Mouse (Mus musculus) T-cell, adult 66 days (primary cell): ENCODE results near the gene Naxd. TPM values are rescaled to one million over a fixed set of nuclear protein-coding genes. Genes with fewer than 3 reads are reported as not detected.

Source experiments
- total RNA-seq, 2 experiments: library from RNA; stranded (reverse); gene quantifications; 3 replicates in 1 of 2; 4 replicates in 1 of 2; pipeline ENCODE4 v1.2.4; 2023

Gene Naxd
- total RNA-seq: 10 to 100 TPM; 39.7 to 41.7 TPM

GRCm38 (mm10) chr8:11497017-11497990 is at the start of gene Naxd:
Gene Naxd (plus strand): TSS chr8:11497506.

GRCm38 (mm10) chr8:11477811-11478761 is 19.2 kb upstream of the Naxd start, which contains the start of gene Rab20:
Gene Rab20 (minus strand): TSS chr8:11478710.

DNA sequence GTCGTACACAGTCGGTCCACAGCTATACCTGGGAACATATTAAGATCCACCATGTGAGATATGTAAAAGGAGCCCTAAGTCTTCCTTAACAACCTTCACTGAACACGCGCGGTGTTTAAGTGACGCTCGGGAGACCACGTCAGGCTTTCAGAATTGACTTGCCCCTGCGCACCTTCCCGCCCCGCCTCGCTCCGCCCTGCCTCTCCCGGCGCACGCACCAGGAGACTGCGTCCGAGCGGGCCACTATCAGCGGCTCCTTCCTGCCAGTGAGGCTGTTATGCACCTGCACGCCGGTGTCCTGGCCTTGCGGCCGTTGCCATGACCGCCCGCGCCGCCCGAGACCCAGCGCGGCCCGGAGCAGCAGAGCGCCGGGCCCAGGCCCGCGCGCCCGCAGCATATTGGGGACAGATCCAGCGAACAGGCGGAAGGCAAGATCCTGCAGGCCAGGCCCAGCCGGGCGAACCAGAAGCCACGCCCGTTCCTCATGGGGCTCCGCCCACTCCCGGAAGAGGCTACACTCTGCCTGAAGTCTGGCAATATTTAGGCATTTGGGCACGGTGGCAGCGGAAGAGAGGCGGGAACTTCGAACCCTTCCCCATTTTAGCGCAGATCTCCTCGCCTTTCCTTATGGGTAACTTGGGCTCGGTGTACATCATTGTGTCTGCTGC is 53.1 kb downstream of the Naxd start, which contains the start of gene Cars2:
Gene Cars2, minus strand, starts transcription at position 503 of the 668 bp plus-strand sequence.

DNA sequence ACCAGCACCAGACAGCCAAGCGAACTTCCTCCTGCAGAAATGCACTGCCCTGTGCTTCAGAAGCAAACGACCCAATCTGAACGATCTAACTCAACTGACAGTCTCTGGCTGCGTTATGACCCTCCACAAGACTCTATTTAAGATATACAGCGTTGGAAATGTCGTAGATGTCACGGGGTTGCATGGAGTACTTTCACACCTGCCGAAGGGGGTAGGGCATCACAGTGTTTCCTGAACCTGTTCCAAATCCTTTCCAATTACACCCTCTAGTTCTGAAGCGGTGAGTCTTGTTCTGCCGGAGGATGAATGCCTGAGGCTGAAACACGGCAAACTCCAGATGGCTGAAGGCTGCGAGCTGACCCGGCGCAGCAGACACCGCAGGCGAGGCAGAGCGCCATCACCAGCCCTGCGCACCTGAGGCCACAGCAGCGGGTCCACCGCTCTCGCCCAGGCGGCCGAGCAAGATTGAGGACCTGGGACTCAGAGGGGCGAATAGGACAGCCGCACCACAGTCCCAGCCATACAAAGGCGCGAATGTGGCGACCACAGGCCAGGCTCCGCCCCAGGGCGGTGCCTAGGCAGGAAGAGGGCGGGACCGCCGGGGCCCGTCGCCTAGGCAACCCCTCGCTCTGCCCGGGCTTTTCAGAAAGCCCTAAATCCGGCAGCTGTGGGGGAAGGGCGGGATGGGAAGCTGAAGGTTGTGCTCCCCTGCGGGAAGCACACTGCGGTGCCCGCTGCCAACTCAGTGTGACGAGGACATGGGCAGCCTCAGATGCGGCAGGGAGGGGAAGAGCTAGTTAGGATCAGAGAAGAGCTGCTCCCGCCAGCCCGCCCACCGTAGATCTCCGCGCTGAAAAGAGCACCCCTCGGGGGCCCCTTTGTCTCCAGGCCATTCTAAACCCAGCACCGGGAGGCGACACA is 57.8 kb downstream of the Naxd start, which contains the start of gene Ing1:
Gene Ing1, plus strand, starts transcription at position 773 of the 921 bp plus-strand sequence.

Other genes with a start within 250 kb of the Naxd start
- not detected for gene Col4a2, start 184.7 kb upstream of the Naxd start, total RNA-seq
- gene Col4a1, start 184.7 kb upstream of the Naxd start, total RNA-seq: not detected
- 1 to 10 TPM; 6.6 to 7.4 TPM for gene Rab20, start 18.8 kb upstream of the Naxd start, total RNA-seq
- gene Cars2, start 53.3 kb downstream of the Naxd start, total RNA-seq: 10 to 100 TPM; 35.4 to 36.4 TPM
- 10 to 100 TPM; 62.8 to 69.1 TPM for gene Ing1, start 58.1 kb downstream of the Naxd start, total RNA-seq
- 100 to 1,000 TPM; 113 to 117 TPM for gene Ankrd10, start 138.3 kb downstream of the Naxd start, total RNA-seq
- not detected for gene 1700016D06Rik, start 203.6 kb downstream of the Naxd start, total RNA-seq
- 10 to 100 TPM; 55.0 to 69.6 TPM for gene Arhgef7, start 230.2 kb downstream of the Naxd start, total RNA-seq